Mouse (Mus musculus) gastrocnemius, postnatal 14 days (tissue): ENCODE data around the gene Slc37a1. TPM values are rescaled to one million over a fixed set of nuclear protein-coding genes. Genes with fewer than 3 reads are reported as not detected.

Experiments
- DNase-seq: peaks from one replicate; pipeline ENCODE4 v3.0.0; 2021; ENCODE audit warnings: mixed read lengths
- intact Hi-C: fragments of 180-260 bp; cut with DNase I; formaldehyde crosslinking; loops from one replicate; pipeline ENCODE4 v1.15.1; 2025; ENCODE audit warnings: low total_unique reads
- total RNA-seq, 2 experiments: library from RNA; stranded (reverse); gene quantifications; 2 replicates each; pipeline ENCODE4 v1.2.3; 2021

Gene Slc37a1
- total RNA-seq, 2 experiments from 2014 or later: 2.5 to 2.7 TPM

DNA sequence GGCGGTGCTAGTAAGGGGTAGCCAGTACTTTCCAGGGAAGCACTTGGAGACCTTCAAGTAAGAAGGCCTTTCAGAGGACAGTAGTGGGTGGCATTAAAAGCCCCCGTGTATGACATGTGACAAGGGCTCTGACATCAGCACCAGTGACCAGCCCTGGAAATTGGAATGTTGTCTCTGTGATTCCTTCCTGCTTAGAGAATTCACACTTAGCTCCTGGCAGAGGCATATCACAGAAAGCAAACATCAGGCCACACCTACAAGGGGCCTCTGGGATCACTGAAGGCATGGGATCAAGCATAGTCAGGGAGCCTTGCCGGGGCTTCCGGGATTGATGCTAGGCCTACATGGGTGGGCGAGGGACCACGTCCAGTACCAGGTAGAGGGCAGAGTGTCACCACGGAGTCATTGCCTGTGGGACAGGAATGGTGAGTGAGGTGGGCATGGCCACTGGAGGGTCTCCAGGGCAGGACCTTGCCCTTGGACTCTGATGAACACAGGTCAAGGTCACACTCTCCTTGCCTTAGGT is 21.8 kb downstream of the Slc37a1 start:
- no peak for DNase-seq
- intact Hi-C loops: loop anchor here (1.0 to 5.0 kb wide), 2 partner anchors 36 to 54 kb away; no protein-coding TSS in a partner anchor

DNA sequence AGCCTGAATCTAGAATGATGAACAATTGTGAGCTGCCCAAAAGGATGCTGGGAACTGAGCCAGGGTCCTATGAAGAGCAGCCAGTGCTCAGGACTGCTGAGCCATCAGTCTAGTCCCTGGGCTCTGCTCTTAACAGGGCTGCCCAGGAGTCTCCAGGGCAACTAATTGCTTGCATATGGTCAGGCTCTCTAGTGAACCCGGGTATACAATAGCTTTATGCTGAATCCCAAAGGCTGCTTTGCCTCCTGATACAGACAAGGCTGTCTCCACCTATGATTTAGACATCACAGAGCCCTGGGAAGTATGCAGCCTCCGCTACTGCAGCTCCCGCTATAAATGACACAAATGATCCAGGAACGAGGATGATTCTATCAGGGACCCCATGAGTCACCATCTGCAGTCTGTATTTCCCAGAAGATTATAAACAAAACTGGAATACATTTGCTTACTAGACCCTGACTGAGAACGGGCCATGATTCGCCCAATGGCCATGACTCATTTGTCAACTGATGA is 22.7 kb downstream of the Slc37a1 start:
- DNase-seq: peak; percentile 52
- intact Hi-C loops: loop anchor here (5.0 kb wide), 1 partner anchor 37 kb away; no protein-coding TSS in a partner anchor

DNA sequence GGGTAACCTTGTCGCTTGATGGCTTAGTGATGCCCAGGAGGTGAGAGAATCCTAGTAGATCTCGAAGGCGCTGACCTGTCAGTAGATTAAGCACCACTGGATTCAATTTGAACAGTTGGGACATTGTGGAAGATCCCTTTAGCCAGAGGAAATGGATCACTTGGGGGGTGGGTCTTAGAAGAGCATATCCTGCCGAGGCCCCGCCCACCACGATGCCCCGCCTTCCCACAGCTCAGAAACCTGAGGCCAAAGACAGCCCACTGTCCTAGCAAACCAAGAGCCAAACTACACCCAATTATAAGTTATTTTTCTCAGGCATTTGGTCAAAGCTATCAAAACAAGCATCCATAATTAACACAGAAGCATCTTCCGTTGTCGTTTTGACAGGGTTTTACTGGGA is 24.5 kb downstream of the Slc37a1 start:
- intact Hi-C loops: no loop called here
- DNase-seq: no peak

DNA sequence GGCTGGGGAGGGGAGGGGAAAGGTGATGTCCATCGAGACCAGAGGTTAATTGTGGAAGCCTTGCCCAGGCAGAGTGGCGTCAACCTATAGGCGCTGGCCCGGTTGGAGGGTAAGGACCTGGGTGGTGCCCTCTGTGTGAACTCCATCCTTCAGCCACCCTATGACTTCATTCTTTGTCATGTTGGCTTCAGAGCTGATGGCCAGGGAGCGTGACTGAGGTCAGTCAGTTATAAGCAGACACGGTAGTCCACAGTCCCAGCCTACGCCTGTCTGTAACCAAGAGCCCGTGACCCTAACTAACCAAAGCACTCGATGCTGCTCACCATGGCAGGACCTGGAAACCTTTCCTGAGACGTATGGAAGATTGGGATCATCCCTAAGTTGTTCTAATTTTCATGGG is 26.1 kb downstream of the Slc37a1 start:
- DNase-seq: no peak
- intact Hi-C loops: no loop called here

DNA sequence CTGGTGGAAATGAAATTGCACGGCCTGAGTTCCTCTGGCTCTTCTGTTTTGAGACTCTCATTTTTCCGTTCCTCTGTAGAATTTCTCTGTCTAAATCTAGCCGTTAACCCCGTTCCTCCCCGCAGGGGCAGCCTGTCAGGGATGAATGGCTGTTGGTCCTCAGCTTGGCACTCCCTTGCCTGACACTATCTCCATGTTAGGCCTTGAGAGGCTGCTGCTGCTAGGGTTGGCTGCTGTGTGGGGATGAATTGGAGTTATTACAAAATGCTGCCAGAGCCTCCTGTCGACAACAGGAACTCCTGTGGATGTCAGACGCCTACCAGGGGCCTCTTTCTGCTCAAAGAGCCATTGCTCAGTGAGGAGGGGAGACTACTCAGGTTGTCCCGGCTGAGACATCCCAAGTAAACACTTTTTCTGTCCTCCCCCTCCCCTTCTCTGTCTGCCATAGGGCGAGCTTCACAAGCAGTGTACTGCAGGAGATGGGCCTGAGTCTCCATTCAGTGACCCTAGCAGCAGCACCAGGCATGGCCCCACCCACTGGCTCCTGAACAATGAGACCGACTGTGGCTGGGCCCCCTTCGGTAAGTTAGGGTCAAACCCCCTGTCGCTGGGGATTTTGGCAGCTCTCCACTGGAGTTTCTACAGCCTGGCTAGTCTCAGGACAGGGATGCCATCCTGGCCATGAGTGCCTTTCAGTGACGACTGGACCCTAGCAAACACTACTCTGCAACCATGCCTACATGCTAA is 28.6 kb downstream of the Slc37a1 start:
- intact Hi-C loops: no loop called here
- DNase-seq: no peak

DNA sequence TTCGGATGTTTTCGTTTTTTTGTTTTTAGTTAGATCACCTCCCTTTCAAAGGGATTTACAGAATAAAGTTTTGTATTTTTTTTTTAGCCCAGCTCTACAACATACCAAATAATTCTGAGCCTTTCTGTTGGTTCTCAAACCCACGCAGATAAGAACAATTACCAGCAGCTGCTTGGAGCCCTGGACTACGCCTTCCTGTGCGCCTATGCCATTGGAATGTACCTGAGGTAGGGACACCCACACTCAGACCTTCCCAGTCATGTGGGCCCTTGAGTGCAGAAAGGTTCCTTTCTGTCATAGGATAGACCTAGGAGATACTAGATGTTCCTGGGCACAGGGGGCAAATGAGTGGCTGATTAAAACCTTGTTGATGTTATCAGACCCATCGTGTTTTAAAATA is 29.4 kb downstream of the Slc37a1 start:
- DNase-seq: no peak
- intact Hi-C loops: no loop called here

DNA sequence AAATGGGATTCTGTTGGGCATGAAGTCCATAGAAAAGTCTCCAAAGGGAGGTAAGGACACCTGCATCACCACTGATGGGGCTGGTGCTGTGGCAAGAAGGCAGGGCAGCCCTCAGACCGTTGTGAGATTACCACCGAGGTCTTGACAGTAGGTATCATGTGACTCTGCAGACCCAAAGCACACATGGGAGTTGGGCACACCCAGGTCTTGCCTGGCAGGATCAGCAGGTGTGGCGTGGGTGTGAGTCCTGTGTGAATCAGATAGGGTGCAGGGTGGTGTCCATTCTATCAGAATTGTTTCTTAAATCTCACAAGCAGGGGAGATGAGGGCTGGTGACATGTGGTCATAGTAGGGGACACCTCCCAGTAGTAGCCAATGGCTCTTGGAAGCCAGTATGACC is 30.4 kb downstream of the Slc37a1 start:
- DNase-seq: no peak
- intact Hi-C loops: no loop called here

DNA sequence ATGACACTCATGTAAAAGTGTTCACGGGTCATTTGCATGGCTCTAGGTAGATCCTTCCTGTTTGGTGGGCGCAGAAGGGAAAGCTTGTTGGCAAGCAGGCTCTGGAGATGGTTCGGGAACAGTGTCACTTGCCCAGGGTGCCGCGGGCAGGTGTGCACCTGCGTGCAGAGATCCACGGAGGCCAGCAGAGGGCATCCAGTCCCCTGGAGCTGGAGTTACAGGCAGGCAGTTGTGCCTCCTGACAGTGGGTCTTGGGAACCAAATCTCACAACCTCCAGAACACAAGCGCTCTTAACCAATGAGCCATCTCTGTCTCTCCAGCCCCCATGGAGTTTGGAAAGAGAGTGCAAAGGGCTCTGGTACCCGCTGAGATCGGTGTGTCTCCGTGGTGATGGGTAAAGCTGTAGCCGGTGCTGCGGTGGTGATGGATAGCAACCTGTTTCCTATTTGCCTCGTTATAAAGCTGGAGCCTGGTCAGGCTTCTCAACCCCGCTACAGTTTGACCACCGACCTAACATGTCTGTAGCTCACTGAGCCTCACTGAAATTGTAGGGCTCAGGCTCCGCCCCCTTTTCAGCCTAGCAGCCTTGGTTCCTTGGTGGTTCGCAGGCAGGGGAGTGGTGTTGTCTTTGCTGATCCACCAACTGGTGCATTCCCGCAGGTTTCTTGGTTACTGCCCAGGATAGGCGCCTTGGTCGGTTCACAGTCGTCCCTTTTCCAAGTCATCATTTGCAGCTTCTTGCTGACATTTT is 31.1 kb downstream of the Slc37a1 start:
- no peak for DNase-seq
- intact Hi-C loops: no loop called here

DNA sequence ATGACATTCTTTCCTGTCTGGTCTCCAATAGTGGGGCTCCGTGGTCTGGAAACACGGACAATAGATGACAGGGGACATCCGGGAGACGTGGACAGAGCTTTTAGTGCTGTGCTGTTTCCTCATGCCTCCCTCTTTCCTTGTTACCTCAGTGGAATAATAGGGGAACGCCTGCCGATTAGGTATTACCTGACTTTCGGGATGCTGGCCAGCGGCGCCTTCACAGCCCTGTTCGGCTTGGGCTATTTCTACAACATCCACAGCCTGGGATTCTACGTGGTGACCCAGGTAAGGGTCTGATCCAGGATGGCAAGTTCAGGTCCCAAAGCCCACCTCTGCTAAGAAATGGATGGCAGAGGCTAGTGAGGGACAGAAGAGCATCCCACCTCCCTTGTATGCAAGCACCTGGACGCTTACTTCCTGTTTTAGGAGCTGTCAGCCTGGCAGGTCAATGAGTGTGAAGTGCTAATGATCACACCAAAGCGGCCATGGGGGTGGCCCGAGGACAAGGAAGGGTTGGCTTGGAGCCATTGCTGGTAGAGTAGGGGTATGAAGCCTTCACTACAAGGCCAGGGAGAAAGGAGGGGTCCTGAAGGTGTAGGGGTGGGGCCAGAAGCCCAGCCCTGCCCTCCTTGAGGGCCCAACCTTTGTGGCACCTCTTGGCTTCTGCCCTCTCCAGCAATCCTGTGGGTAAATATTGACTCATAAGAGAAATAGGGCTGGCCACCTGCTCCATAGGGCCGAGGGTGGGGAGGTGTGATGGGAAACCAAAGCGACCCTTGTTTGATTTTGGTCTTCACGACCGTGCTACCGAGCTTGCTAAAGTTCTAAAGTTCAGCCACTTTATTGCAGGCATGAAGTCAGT is 32.5 kb downstream of the Slc37a1 start:
- intact Hi-C loops: no loop called here
- no peak for DNase-seq

DNA sequence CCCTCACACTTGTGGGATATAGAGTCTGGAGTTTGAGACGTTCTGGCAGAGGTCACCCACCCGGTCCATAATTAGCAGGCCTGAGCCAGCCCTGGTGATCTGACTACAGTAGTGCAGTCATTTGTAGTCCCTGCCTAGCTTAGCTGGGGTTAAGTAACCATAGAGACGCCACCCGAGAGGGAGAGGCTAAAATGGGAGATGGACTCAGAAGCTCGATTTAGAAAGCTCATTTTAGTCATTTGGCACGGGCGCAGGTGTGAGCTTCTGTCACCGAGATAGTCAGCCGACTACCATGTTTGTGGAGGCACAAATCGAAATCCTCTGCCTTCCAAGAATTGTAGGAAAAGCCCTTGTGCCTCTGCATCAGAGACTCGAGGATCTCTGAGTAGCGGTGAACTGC is 34.8 kb downstream of the Slc37a1 start:
- intact Hi-C loops: no loop called here
- peak; percentile 48 for DNase-seq

DNA sequence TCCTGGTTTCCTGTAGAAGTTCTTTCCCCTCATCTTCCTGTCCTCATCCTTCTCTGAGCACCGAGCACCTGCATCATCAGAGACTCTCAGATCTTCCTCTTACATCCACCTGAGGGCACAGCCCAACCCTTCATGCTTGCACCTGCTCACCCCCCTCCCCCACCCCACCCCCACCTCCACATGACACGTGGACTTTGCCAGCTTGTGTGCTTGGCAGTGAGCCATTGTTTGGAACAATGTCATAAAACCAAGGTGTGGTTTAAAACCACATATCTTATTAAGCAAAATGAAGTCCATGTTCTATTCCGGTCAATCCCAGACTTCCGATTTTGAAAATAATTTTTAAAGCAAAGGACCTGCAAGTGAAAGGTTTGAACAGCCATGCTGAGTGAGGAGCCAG is 35.9 kb downstream of the Slc37a1 start:
- DNase-seq: no peak
- intact Hi-C loops: no loop called here

DNA sequence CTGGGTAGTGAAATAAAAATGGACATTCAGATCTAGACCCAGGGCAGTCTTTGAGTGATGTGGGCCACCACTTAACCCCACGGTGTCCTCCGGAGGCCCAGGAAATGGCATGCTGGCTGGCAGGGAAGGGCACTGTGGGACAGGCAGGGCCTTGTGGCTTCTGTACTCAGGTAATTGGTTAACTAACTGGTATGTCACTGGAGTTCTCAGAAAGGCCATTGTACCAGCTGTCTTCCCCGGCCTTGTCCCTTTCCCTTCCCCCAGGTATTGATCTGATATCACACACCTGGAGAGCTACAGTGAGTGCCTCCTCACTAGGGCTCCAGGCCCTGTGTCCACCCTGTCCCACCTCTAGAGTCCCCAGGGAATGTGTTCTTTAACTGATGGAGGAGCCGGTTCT is 36.8 kb downstream of the Slc37a1 start:
- intact Hi-C loops: no loop called here
- DNase-seq: no peak

DNA sequence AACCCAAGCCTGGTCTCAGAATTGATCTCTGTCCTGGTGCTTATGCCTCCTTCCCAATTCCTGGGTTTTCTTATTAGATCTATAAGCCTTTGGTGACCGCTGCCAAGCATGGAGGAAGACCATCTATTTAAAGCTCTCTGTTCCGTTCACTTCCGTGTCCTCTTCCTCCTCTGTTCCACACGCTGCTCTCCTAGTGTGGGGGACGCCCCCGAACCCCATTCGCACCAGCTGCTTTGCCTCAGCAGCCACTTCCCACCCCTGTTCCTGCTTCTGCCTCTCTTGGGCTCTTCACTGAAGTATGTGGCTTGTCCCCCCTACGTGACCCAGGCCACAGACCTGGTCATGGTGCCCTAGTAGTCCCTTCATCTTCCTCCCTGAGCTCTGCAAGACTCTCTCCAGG is 37.6 kb downstream of the Slc37a1 start:
- DNase-seq: no peak
- intact Hi-C loops: no loop called here

DNA sequence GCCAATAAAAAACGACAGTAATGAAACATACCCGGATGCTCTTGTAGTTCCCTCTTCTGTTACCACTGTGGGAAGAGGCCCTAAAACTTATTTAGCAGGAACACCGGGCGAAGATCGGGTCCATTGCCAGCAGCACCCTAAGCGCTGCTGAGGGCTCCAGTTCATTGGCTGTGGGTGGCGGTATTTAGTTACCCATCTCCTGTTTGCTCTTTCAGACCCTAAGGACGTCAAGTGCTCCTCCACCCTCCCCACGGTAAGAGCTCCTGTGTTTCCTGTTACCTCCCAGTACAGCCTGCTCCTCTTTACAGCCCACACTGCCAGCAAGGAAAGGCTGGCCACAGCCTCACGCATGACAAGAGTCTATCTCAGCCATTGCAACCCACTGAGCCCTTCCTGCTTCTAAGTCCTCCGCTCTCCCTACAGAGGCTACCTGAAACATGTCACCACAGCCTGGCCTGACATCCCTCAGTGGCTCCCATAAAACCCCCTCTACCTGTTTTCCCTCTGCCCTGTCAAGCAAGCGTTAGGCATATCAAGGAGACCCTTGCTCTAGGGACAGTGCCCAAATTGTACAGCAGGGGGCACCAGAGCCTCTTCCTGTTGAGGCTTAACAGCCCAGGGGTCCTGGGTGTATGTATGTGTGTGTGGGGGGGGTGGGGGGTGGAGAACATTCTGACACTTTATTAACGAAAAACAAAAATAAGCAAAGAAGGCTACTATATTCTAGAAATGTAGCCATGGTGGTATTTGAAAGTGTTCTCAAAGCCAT is 39.0 kb downstream of the Slc37a1 start:
- intact Hi-C loops: loop anchor here (5.0 kb wide), 1 partner anchor 167 kb away; no protein-coding TSS in a partner anchor
- no peak for DNase-seq

DNA sequence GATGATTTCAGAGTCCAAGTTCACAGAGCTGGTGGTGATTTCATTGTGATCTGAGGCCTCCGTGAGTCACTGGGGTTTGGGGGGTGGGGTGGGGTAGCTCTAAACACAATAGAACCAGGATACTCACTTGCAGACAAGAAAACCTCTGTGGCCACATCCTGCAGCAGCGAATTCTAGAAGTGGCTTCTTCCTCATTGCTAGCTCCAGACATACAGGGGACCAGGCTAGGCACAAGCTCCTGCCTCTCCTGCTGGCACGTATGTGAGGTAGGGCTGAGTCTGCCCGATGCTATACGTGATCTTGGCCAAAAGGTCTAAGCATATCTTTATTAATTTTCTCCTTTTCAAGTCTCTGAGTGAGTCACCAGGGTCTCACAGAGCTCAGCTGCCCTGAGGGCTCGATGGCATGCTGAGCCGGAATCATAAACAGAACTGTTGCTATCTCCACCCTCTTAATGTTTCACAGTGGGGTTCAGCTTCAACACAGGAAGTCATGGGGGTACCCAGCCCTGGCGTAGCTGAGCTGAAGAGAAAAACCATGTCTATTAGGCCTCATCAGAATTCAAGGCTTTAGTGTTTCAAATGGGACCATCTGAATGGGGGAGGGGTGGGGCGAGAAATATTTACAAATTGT is 39.7 kb downstream of the Slc37a1 start:
- no peak for DNase-seq
- intact Hi-C loops: loop anchor here (5.0 kb wide), 1 partner anchor 166 kb away; no protein-coding TSS in a partner anchor

DNA sequence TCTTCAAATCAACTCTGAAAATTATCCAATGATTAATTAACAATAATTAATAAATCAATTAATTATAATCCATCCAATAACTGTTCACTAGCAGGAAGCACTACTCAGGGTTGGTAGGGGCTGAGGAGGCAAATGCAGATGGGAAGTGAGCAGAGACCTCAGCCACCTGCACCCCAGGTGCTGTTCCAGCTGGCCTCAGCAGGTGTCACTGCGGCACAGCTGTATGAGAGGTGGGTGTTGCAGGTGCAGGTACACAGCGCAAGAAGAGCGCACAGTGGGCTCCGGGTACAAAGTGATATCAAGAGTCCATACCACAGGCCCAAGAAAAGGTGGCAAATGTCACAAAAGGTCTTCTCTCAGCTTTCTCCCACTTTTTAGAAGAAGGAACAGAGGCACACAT is 41.9 kb downstream of the Slc37a1 start:
- intact Hi-C loops: loop anchor here (5.0 kb wide), 1 partner anchor 164 kb away; no protein-coding TSS in a partner anchor
- DNase-seq: no peak

DNA sequence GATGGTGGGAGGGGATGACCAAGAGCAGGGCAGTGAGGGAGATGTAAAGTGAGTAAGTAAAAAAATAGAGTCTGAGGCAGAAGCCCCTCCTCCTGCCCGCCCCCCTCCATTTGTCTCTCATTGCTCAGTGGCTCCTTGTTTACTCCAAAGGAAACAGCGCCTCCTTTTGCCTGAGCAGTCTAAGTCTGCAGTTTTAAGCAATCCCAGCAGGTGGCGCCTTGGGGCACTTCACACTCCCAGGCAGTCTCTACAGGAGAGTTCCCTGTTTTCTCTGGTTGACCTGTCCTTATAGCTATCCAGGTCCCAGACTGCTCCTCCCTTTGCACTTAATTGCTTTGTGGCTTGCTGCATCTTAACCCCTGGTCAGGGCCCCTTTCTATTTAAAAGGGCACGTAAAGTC is 44.0 kb downstream of the Slc37a1 start:
- intact Hi-C loops: no loop called here
- peak; percentile 44 for DNase-seq

DNA sequence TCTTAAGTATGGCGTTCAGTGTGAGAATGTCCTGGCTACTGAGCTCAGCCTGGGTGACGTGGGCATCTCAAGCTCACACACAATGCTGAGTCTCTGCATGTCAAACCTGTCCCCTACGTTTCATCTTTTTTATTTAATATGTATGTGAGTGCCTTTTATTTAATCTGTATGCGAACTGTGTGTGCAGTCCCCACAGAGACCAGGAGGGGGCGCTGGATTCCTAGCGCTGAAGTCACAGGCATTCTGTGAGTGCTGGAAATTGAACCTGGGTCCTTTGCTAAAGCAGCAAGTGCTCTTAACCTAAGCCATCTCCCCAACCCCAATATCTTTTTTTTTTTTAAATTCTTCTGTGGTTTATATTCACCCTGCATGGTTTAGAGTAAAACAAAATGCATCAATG is 44.7 kb downstream of the Slc37a1 start:
- intact Hi-C loops: no loop called here
- no peak for DNase-seq
